Mouse (Mus musculus) spleen, embryonic (tissue): Measurements from ENCODE around the gene Rbm6.

ENCODE experiments used
- CTCF ChIA-PET: fragments of 350-600 bp; sonication (Branson Sonifier 250); formaldehyde crosslinking; loops from one replicate; lab custom pipeline; 2022; lab: Charles Lee

Gene Rbm6

DNA sequence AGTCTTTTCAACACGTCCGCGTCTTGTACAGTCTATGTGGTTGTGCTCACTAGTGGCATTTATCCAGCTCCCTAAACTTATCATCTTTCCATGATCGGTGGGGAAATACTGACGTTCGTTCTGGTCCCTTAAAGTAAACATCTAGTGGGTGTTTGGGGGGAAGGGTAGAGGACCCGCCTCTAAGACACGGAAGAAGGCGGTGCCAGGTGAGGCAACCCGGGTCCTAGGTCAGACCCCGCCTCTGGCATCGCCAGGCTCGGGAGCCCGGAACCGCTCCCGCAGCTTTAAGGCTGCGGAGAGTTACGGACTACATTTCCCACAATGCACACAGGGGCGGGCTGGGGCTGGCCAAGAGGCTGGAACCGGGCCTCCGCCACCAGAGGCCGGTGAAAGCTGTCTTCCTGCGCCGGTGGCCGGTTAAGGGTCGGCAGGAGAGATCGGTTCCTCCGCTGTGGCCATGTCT, 14.8 kb upstream of the Rbm6 start, which contains the start of gene Mon1a:
Gene Mon1a (plus strand): TSS at position 348 of the 463 bp plus-strand sequence.
- CTCF ChIA-PET = interaction anchor here (0.6 kb wide), 1 partner anchor 290 kb away, joined by 3 read pairs; no protein-coding TSS in a partner anchor

DNA sequence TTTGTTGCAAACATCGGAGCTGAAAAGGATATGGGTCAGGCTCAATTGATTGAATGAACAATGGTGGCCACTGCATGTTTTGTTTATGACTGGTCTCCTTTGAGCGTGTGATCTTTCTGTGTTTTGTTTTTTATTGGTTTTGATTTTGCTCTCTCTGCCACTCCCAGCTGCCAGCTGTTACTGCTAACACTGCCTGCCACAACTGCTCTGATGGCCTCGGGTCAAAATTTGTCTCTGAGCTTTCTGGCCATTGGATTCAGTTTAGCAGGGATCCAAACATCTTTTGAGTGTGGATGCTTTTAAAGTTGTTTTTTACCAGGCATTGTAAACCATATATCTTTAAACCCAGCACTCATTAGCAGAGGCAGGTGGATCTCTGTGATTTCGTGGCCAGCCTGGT, 7.4 kb upstream of the Rbm6 start:
- CTCF ChIA-PET = no interaction called here

GRCm38 (mm10) chr9:107872350-107873098, 513 bp downstream of the Rbm6 start:
- CTCF ChIA-PET = interaction anchor here (0.9 kb wide), 1 partner anchor 18 kb away, joined by 3 read pairs; no protein-coding TSS in a partner anchor

GRCm38 (mm10) chr9:107866081-107866480, 7.0 kb downstream of the Rbm6 start:
- CTCF ChIA-PET = no interaction called here

DNA sequence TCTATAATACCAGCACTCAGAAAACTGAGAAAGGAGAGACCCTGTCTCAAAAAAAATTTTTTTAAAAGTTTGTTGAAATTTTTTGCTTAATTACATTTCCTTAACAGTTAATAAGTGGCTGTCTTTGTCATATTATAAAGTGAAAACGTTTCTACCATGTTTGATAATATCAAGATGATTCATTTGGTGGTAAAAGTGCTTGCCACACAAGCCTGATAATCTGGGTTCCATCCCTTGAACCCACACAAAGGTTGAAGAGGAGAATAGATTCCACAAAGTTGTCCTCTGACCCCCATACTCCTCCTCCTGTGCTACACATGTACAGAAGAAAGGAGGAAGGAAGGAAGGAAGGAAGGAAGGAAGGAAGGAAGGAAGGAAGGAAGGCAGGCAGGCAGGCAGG, 8.5 kb downstream of the Rbm6 start:
- CTCF ChIA-PET = no interaction called here

GRCm38 (mm10) chr9:107858343-107858742, 14.7 kb downstream of the Rbm6 start:
- CTCF ChIA-PET = no interaction called here

GRCm38 (mm10) chr9:107848922-107849321, 24.1 kb downstream of the Rbm6 start:
- CTCF ChIA-PET = no interaction called here

DNA sequence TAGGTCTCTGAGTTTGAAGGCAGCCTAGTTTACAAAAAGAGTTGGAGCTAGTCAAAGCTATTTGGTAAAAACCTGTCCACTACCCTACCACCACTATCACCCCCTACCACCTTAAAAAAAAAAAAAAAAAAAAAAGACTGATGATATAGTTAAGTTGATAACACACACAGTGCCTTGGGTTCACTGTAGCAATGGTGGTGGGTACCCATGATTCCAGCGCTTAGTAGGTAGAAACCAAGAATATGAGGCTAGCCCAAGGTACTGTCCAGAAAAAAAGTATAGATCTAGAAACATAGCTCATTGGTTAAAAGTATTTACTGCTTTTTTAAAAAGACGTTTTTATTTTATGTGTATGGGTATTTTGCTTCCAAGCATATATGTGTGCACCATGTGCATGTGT, 30.3 kb downstream of the Rbm6 start:
- CTCF ChIA-PET = interaction anchor here (0.6 kb wide), 2 partner anchors 20 to 216 kb away, joined by 3 to 5 read pairs; no protein-coding TSS in a partner anchor

DNA sequence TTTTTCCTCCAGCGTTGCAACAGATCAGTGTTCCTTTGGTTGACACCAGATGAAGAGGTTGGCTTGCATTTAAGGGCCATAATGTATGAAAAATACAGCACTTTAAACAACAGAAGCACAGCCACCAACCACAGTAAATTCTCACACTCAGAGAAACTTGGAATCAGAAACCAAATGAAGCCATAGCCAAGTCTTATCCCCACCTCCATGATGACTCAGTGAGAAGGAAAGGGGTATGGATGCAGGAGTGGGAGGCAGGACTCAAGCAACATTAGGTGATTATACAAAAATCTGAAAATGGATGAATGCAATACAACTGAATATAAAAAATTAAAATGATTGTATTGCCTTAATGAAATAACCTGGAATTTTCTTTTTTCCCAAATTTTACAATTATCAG, 34.2 kb downstream of the Rbm6 start:
- CTCF ChIA-PET = no interaction called here

- CTCF ChIA-PET = no interaction called here
Observed at GRCm38 (mm10) chr9:107833826-107834225, 39.2 kb downstream of the Rbm6 start.

DNA sequence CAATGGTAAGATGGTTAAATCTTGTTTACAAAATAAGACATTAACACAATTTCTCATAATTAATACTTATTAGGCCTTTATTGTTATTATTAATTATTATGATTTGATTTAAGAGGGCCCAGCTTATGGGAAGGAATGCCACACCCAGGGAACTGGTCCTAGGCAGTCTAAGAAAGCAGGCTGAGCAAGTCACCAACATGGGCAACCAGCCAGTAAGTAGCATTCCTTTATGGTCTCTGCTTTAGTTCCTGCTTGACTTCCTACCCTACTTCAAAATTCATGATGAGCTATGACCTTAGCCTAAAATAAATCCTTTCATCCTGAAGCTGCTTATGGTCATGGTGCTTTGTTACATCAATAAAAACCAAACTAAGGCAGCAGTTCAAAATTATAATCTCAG, 41.3 kb downstream of the Rbm6 start:
- CTCF ChIA-PET = no interaction called here

- CTCF ChIA-PET = no interaction called here
Observed at GRCm38 (mm10) chr9:107812132-107812531, 60.9 kb downstream of the Rbm6 start.

GRCm38 (mm10) chr9:107810985-107811384, 62.1 kb downstream of the Rbm6 start:
- CTCF ChIA-PET = no interaction called here

DNA sequence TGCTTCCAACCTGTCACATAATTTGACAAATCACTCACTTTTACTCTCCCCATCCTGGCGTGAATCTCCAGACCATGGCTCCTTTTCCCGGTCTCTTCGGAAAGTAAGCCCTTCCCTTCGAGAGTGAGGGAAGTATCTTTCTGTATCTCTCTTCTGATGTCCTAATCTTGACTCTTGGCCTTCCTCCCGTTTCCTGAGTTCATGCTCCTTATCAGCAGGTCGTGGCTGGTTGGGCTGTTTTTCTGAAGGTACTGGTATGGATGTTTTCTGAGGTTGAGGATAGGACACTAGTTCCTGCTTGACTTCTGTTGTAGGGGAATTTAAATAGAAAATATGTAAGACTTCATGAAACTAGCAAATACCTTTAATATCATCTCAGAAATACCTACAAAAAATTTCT, 81.3 kb downstream of the Rbm6 start:
- CTCF ChIA-PET = no interaction called here

DNA sequence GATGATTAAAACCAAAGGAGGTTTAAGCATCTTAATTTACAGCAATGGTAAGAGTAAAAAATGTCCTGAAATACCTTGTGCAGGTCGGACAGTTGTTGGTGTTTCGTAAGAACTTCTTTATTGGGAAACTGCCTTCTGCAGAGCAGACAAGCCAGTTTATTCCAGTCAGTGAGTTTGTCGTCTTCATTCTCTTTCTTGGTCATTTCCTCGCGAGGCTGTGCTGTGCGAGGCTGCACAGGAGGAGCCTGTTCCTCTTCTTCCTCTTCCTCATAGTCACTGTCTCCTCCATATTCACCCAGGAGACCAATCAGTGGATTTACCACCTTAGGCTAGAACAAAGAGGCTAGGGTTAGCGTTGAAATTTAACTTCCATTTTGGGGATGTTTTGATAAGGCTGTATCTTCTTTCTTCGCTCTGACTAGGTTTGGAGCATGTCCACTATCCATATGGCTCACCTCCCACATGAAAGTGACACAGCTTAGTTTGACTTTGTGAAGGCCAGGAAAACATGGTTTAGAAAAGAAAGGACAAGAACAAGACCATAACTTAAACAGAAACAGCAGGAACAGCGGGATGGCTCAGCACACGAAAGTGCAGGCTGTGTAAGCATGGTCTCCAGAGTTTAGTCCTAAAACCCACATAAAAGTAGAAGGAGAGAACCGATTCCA, 90.4 kb downstream of the Rbm6 start:
- CTCF ChIA-PET = no interaction called here

GRCm38 (mm10) chr9:107776809-107777208, 96.2 kb downstream of the Rbm6 start:
- CTCF ChIA-PET = no interaction called here

DNA sequence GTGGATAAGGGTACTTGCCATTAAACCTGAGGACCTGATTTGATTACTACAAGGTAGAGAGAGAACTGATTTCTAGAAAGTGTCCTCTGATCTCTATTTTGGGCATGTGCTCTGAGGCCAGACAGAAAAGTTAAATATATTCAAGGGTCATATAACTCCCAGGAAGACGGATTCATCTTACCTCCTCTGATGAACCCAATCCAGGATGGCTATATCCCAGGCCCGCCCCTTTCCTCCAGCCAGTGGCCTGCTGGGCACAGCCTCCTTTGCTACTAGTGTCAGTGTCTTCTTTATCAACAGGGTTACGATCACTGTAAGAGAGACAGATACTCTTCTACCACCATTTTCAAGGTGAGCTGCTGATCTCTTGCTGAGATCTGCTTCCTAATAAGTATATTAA, 98.6 kb downstream of the Rbm6 start:
- CTCF ChIA-PET = no interaction called here

- CTCF ChIA-PET = no interaction called here
Observed at GRCm38 (mm10) chr9:107771782-107772181, 101.3 kb downstream of the Rbm6 start.

- CTCF ChIA-PET = interaction anchor here (0.6 kb wide), 1 partner anchor 142 kb away, joined by 12 read pairs; no protein-coding TSS in a partner anchor
Observed at GRCm38 (mm10) chr9:107770374-107771290, 102.4 kb downstream of the Rbm6 start, which contains the start of gene Rbm5. Rbm5 (minus strand) TSS chr9:107770996.

GRCm38 (mm10) chr9:107770037-107770373, 103.0 kb downstream of the Rbm6 start:
- CTCF ChIA-PET = no interaction called here

- CTCF ChIA-PET = no interaction called here
Observed at GRCm38 (mm10) chr9:107769445-107770000, 103.5 kb downstream of the Rbm6 start.
